Mouse (Mus musculus) liver, embryonic 14.5 days (tissue): ENCODE measurements around the gene Plxdc2. TPM values are rescaled to one million over a fixed set of nuclear protein-coding genes. Genes with fewer than 3 reads are reported as not detected.

Source experiments
- ATAC-seq: fragments of 200-750 bp; cut with Nextera tagmentation; 2 replicates; pipeline ENCODE4 v1.8.0; 2017; ENCODE audit warnings: moderate number of reproducible peaks, mild to moderate bottlenecking, moderate library complexity; ENCODE audit not compliant: insufficient read depth
- DNase-seq, 3 experiments: peaks; one replicate each; pipeline ENCODE4 v3.0.0-alpha.2; 2012 to 2013; ENCODE audit warnings: low read depth in 3 of 3, low spot score in 3 of 3
- H3K27ac ChIP-seq: fragments of 300-500 bp; sonication (generic); 2 replicates; pipeline ENCODE4 v1.5.1; 2014; ENCODE audit warnings: moderate library complexity, mild to moderate bottlenecking, control low read depth, inconsistent platforms
- H3K27me3 ChIP-seq: fragments of 300-500 bp; sonication (generic); 2 replicates; pipeline ENCODE4 v1.6.1; 2014; ENCODE audit warnings: mild to moderate bottlenecking, low read length, moderate library complexity; ENCODE audit not compliant: control insufficient read depth, insufficient read depth
- H3K36me3 ChIP-seq: fragments of 300-500 bp; sonication (generic); replicated peaks from 2 replicates; pipeline ENCODE4 v1.6.1; 2014; ENCODE audit warnings: low read depth; ENCODE audit not compliant: control insufficient read depth, insufficient read depth
- H3K4me1 ChIP-seq, 2 experiments: fragments of 200-500 bp in 1 of 2; fragments of 300-500 bp in 1 of 2; sonication (generic) in 1 of 2; replicated peaks; 2 replicates each; pipeline ENCODE4 v1.6.1; 2012 to 2014; ENCODE audit warnings: antibody characterized with exemption in 1 of 2, inconsistent platforms in 1 of 2, low read length in 1 of 2; ENCODE audit not compliant: control insufficient read depth in 2 of 2, insufficient read depth in 2 of 2
- H3K4me2 ChIP-seq: fragments of 300-500 bp; sonication (generic); 2 replicates; pipeline ENCODE4 v1.6.1; 2014; ENCODE audit warnings: low read depth, mild to moderate bottlenecking, control low read depth, moderate library complexity
- H3K4me3 ChIP-seq, 2 experiments: fragments of 200-500 bp in 1 of 2; fragments of 300-500 bp in 1 of 2; sonication (generic) in 1 of 2; 2 replicates each; pipeline ENCODE4 v1.5.1; 2012 to 2014; ENCODE audit warnings: low read depth in 2 of 2, low read length in 2 of 2, mild to moderate bottlenecking in 2 of 2, control low read depth in 1 of 2, inconsistent platforms in 1 of 2, moderate library complexity in 1 of 2; ENCODE audit not compliant: insufficient read depth in 1 of 2
- H3K9ac ChIP-seq: fragments of 300-500 bp; sonication (generic); replicated peaks from 2 replicates; pipeline ENCODE4 v1.6.1; 2014; ENCODE audit warnings: mild to moderate bottlenecking, control low read depth, moderate library complexity
- H3K9me3 ChIP-seq: fragments of 300-500 bp; sonication (generic); 2 replicates; pipeline ENCODE4 v1.6.1; 2016; ENCODE audit warnings: low read length, mixed read lengths; ENCODE audit not compliant: control insufficient read depth
- CTCF ChIP-seq: IDR thresholded peaks from 2 replicates; pipeline ENCODE4 v1.5.1; 2016; ENCODE audit warnings: antibody characterized with exemption, low read depth, control low read depth
- EP300 ChIP-seq: IDR thresholded peaks from 2 replicates; pipeline ENCODE4 v1.6.1; 2016; ENCODE audit warnings: antibody characterized with exemption, low read depth
- WGBS: fragments of 180-500 bp; shearing (Covaris S2); extraction: QIAGEN DNeasy Blood & Tissue Kit; methylation state at CpG from one replicate; pipeline ENCODE4 v1.1.7; 2014; ENCODE audit not compliant: insufficient replicate concordance; 5-methylcytosine and 5-hydroxymethylcytosine counted together
- polyA plus RNA-seq, 2 experiments: library from polyadenylated mRNA; depleted of rRNA in 1 of 2; stranded (reverse) in 1 of 2; unstranded in 1 of 2; fragments of >200 nt; fragmentation: Nextera tagmentation in 1 of 2; extraction: Ambion mirVana in 1 of 2; gene quantifications; 2 replicates each; pipeline versions ENCODE4 v1.2.1 to v1.2.3; 2012 to 2014

Plxdc2 gene
- polyA plus RNA-seq, 2 experiments, result 0.40 to 1.1 TPM

GRCm38 (mm10) chr2:16414340-16414976, 58.4 kb downstream of the Plxdc2 start:
- Histone ChIP-seq H3K9me3 (no peaks in the 10 kb centered on the region), H3K27me3 (no peaks in the 10 kb centered on the region), H3K27ac (no peak overlapping the region), H3K4me3 (no peak overlapping the region), H3K4me2 (no peak overlapping the region), H3K36me3 (no peaks in the 10 kb centered on the region), H3K9ac (no peak overlapping the region), H3K4me1 (no peaks in the 10 kb centered on the region)
- TF ChIP-seq CTCF, result no peak
- no peak for TF ChIP-seq EP300
- no peak for ATAC-seq
- 34% methylated on average over 3 of the region's 3 CpGs for WGBS
- DNase-seq, result no peak

- WGBS, result 68% methylated on average over 5 of the region's 5 CpGs
- DNase-seq, result no peak
Observed at GRCm38 (mm10) chr2:16439030-16439429, 82.9 kb downstream of the Plxdc2 start.

GRCm38 (mm10) chr2:16442643-16443042, 86.5 kb downstream of the Plxdc2 start:
- WGBS, result 54% methylated on average over 2 of the region's 2 CpGs
- Histone ChIP-seq H3K27me3 (no peaks in the 10 kb centered on the region), H3K27ac (no peak overlapping the region), H3K36me3 (no peaks in the 10 kb centered on the region), H3K4me1 (no peaks in the 10 kb centered on the region), H3K9ac (no peak overlapping the region), H3K9me3 (no peaks in the 10 kb centered on the region), H3K4me3 (no peak overlapping the region), H3K4me2 (no peak overlapping the region)
- no peak for DNase-seq
- TF ChIP-seq EP300 (no peak), CTCF (no peak)
- no peak for ATAC-seq

More at GRCm38 (mm10) chr2:16439030-16439429, 82.9 kb downstream of the Plxdc2 start:
- no peak for ATAC-seq
- no peak overlapping the region for H3K4me3 ChIP-seq
- H3K4me1 ChIP-seq, result no peaks in the 10 kb centered on the region
- H3K9ac ChIP-seq, result no peak overlapping the region
- TF ChIP-seq CTCF, result no peak
- TF ChIP-seq EP300, result no peak
- no peaks in the 10 kb centered on the region for H3K27me3 ChIP-seq
- H3K36me3 ChIP-seq, result no peaks in the 10 kb centered on the region
- no peak overlapping the region for H3K27ac ChIP-seq
- H3K4me2 ChIP-seq, result no peak overlapping the region
- H3K9me3 ChIP-seq, result no peaks in the 10 kb centered on the region

- Histone ChIP-seq H3K27ac (no peak overlapping the region), H3K9me3 (no peaks in the 10 kb centered on the region), H3K36me3 (no peaks in the 10 kb centered on the region), H3K4me2 (no peak overlapping the region), H3K27me3 (no peaks in the 10 kb centered on the region), H3K9ac (no peak overlapping the region), H3K4me3 (no peak overlapping the region), H3K4me1 (no peaks in the 10 kb centered on the region)
- ATAC-seq, result no peak
- 60% methylated on average over 4 of the region's 4 CpGs for WGBS
- DNase-seq, result no peak
- TF ChIP-seq EP300 (no peak), CTCF (no peak)
Observed at GRCm38 (mm10) chr2:16447936-16448335, 91.8 kb downstream of the Plxdc2 start.

- Histone ChIP-seq H3K36me3 (no peaks in the 10 kb centered on the region), H3K4me3 (no peak overlapping the region), H3K4me1 (no peaks in the 10 kb centered on the region), H3K27me3 (no peaks in the 10 kb centered on the region), H3K27ac (no peak overlapping the region), H3K9ac (no peak overlapping the region), H3K4me2 (no peak overlapping the region), H3K9me3 (no peaks in the 10 kb centered on the region)
- TF ChIP-seq EP300, result no peak
- no peak for TF ChIP-seq CTCF
- ATAC-seq, result no peak
- no peak for DNase-seq
- 73% methylated on average over 7 of the region's 7 CpGs for WGBS
Observed at GRCm38 (mm10) chr2:16450838-16451665, 94.9 kb downstream of the Plxdc2 start.
